Mouse (Mus musculus): ENCODE measurements around the gene Dbi. TPM values are rescaled to one million over a fixed set of nuclear protein-coding genes. Genes with fewer than 3 reads are reported as not detected.

Gene Dbi
- polyA plus RNA-seq, 1 experiment from 2014 or later, result 421 TPM

GRCm38 (mm10) chr1:120155325-120155724 lies 34.4 kb upstream of the Dbi start:
- Histone ChIP-seq H3K4me1 (ENCODE audit: insufficient read depth) (0 out of 2 replicates have a peak, but pooled peaks cover 5% of the 10 kb centered on the region), H3K9me3 (ENCODE audit: low read depth, low read length) (no peaks in the 10 kb centered on the region), H3K27ac (ENCODE audit: low read depth) (no peak overlapping the region), H3K9ac (no peak overlapping the region), H3K4me2 (no peak overlapping the region), H3K4me3 (ENCODE audit: low read depth, low read length) (no peak overlapping the region), H3K36me3 (ENCODE audit: insufficient read depth) (no peaks in the 10 kb centered on the region), H3K27me3 (ENCODE audit: insufficient read depth, low read length) (no peaks in the 10 kb centered on the region)
- no peak for ATAC-seq (ENCODE audit: insufficient read depth)
- TF ChIP-seq CTCF (IDR thresholded peaks at IDR 0.05; ENCODE audit: low read depth), result peak; percentile 72
- WGBS, result 9% methylated on average over 1 of the region's 1 CpGs
- peak; percentile 61 for DNase-seq

- Histone ChIP-seq H3K36me3 (ENCODE audit: insufficient read depth) (no peaks in the 10 kb centered on the region), H3K27ac (ENCODE audit: low read depth) (no peak overlapping the region), H3K9ac (no peak overlapping the region), H3K4me3 (ENCODE audit: low read depth, low read length) (no peak overlapping the region), H3K27me3 (ENCODE audit: insufficient read depth, low read length) (no peaks in the 10 kb centered on the region), H3K4me1 (ENCODE audit: insufficient read depth) (0 out of 2 replicates have a peak, but pooled peaks cover 5% of the 10 kb centered on the region), H3K4me2 (no peak overlapping the region), H3K9me3 (ENCODE audit: low read depth, low read length) (no peaks in the 10 kb centered on the region)
- TF ChIP-seq CTCF (IDR thresholded peaks at IDR 0.05; ENCODE audit: low read depth), result peak; percentile 72
- peak; percentile 76 for DNase-seq
- no peak for ATAC-seq (ENCODE audit: insufficient read depth)
Observed at GRCm38 (mm10) chr1:120154232-120154631, 33.4 kb upstream of the Dbi start.

DNA sequence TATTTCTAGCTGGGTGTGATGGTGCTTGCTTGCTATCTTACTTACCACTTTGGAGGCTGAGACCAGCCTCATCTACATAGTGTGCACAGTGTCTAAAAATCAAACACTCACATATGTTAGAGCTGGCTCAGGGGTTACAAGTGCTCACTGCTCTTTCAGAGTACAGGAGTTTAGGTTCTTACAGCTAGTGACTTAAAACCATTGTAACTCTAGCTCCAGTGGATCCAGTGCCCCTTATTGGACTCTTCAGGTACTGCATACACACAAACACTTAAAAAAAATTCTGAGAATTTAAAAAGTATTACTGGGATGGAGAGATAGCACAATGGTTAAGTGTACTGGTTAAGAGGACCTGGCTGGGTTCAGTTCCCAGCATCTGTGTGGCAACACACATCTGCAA lies 26.1 kb upstream of the Dbi start:
- ATAC-seq (ENCODE audit: insufficient read depth), result no peak
- H3K9ac ChIP-seq, result no peak overlapping the region
- H3K4me1 ChIP-seq (ENCODE audit: insufficient read depth), result no peaks in the 10 kb centered on the region
- H3K4me3 ChIP-seq (ENCODE audit: low read depth, low read length), result no peak overlapping the region
- H3K9me3 ChIP-seq (ENCODE audit: low read depth, low read length), result no peaks in the 10 kb centered on the region
- peak; percentile 40; the same call in 1 of the 2 replicates for TF ChIP-seq CTCF (IDR thresholded peaks at IDR 0.05; ENCODE audit: low read depth)
- no peaks in the 10 kb centered on the region for H3K27me3 ChIP-seq (ENCODE audit: insufficient read depth, low read length)
- no peak overlapping the region for H3K27ac ChIP-seq (ENCODE audit: low read depth)
- no peak overlapping the region for H3K4me2 ChIP-seq
- peak; percentile 24 for DNase-seq
- H3K36me3 ChIP-seq (ENCODE audit: insufficient read depth), result no peaks in the 10 kb centered on the region

- Histone ChIP-seq H3K27me3 (ENCODE audit: insufficient read depth, low read length) (no peaks in the 10 kb centered on the region), H3K4me2 (no peak overlapping the region), H3K9me3 (ENCODE audit: low read depth, low read length) (no peaks in the 10 kb centered on the region), H3K9ac (no peak overlapping the region), H3K4me1 (ENCODE audit: insufficient read depth) (no peaks in the 10 kb centered on the region), H3K27ac (ENCODE audit: low read depth) (no peak overlapping the region), H3K4me3 (ENCODE audit: low read depth, low read length) (no peak overlapping the region), H3K36me3 (ENCODE audit: insufficient read depth) (no peaks in the 10 kb centered on the region)
- no peak for TF ChIP-seq CTCF (IDR thresholded peaks at IDR 0.05; ENCODE audit: low read depth)
- DNase-seq (no peak), ATAC-seq (ENCODE audit: insufficient read depth) (no peak)
- 85% methylated on average over 8 of the region's 8 CpGs for WGBS
Observed at GRCm38 (mm10) chr1:120145527-120146216, 24.8 kb upstream of the Dbi start.

GRCm38 (mm10) chr1:120142551-120142950 lies 21.7 kb upstream of the Dbi start:
- no peak for TF ChIP-seq CTCF (IDR thresholded peaks at IDR 0.05; ENCODE audit: low read depth)
- Histone ChIP-seq H3K9me3 (ENCODE audit: low read depth, low read length) (no peaks in the 10 kb centered on the region), H3K27me3 (ENCODE audit: insufficient read depth, low read length) (no peaks in the 10 kb centered on the region), H3K9ac (no peak overlapping the region), H3K36me3 (ENCODE audit: insufficient read depth) (no peaks in the 10 kb centered on the region), H3K4me2 (no peak overlapping the region), H3K4me3 (ENCODE audit: low read depth, low read length) (no peak overlapping the region), H3K4me1 (ENCODE audit: insufficient read depth) (no peaks in the 10 kb centered on the region), H3K27ac (ENCODE audit: low read depth) (no peak overlapping the region)
- no peak for DNase-seq
- WGBS, result 70% methylated on average over 5 of the region's 5 CpGs
- no peak for ATAC-seq (ENCODE audit: insufficient read depth)

- Histone ChIP-seq H3K36me3 (ENCODE audit: insufficient read depth) (no peaks in the 10 kb centered on the region), H3K4me3 (ENCODE audit: low read depth, low read length) (no peak overlapping the region), H3K9me3 (ENCODE audit: low read depth, low read length) (no peaks in the 10 kb centered on the region), H3K27me3 (ENCODE audit: insufficient read depth, low read length) (no peaks in the 10 kb centered on the region), H3K4me2 (no peak overlapping the region), H3K27ac (ENCODE audit: low read depth) (no peak overlapping the region), H3K4me1 (ENCODE audit: insufficient read depth) (no peaks in the 10 kb centered on the region), H3K9ac (no peak overlapping the region)
- TF ChIP-seq CTCF (IDR thresholded peaks at IDR 0.05; ENCODE audit: low read depth), result no peak
- no peak for DNase-seq
- 80% methylated on average over 9 of the region's 9 CpGs for WGBS
- ATAC-seq (ENCODE audit: insufficient read depth), result no peak
Observed at GRCm38 (mm10) chr1:120140144-120140693, 19.3 kb upstream of the Dbi start.

- Histone ChIP-seq H3K4me2 (no peak overlapping the region), H3K4me3 (ENCODE audit: low read depth, low read length) (no peak overlapping the region), H3K9me3 (ENCODE audit: low read depth, low read length) (no peaks in the 10 kb centered on the region), H3K27ac (ENCODE audit: low read depth) (no peak overlapping the region), H3K9ac (no peak overlapping the region), H3K36me3 (ENCODE audit: insufficient read depth) (no peaks in the 10 kb centered on the region), H3K27me3 (ENCODE audit: insufficient read depth, low read length) (no peaks in the 10 kb centered on the region), H3K4me1 (ENCODE audit: insufficient read depth) (no peaks in the 10 kb centered on the region)
- ATAC-seq (ENCODE audit: insufficient read depth) (no peak), DNase-seq (no peak)
- WGBS, result 36% methylated on average over 7 of the region's 7 CpGs
- no peak for TF ChIP-seq CTCF (IDR thresholded peaks at IDR 0.05; ENCODE audit: low read depth)
Observed at GRCm38 (mm10) chr1:120138923-120139540, 18.2 kb upstream of the Dbi start.

Data from lung, embryonic 14.5 days (tissue).